In the genomic region with DNA sequence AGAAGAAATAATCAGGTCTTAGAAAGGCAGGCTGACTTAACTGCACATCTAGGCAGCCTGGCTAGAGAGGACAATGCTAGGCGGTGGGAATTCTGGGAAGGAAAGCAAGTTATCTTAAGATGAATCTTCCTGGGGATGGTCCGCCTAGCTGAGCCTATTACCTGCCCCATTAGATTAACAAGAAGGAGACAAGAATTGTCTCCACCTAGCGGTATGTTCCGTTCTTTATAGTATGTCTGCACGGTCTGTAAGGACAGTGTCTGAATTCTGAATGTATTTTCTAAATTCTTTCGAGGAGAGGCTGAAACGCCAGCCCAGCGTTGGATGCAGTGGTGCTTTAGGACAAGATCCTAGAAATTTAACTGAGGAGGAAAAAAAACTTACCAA, we compare ENCODE assay signal across 8 mouse cellular contexts. TPM values are rescaled to one million over a fixed set of nuclear protein-coding genes. Genes with fewer than 3 reads are reported as not detected.
DNase-seq lines count a peak whose midpoint lies in the region; ATAC-seq lines count a peak whose summit lies in the region.

No protein-coding gene starts in this region.

- 58% methylated on average over 8 of the region's 8 CpGs for WGBS in intestine, embryonic 15.5 days
- WGBS in stomach, embryonic 14.5 days, result 60% methylated on average over 8 of the region's 8 CpGs

- no peak overlapping the region for H3K27ac ChIP-seq in intestine, embryonic 15.5 days
- no peak overlapping the region for H3K27ac ChIP-seq in stomach, embryonic 14.5 days (ENCODE audit: low read length)

- ATAC-seq in intestine, embryonic 15.5 days, result no peak; the same call in 1 of the 2 replicates
- no peak for ATAC-seq in stomach, embryonic 14.5 days (ENCODE audit: insufficient number of reproducible peaks, insufficient read depth, low FRiP score, low read depth)

- H3K4me1 ChIP-seq in intestine, embryonic 15.5 days (replicated peaks), result peaks cover 5% of the 10 kb centered on the region; the same call in 1 of the 2 replicates
- peaks cover 7% of the 10 kb centered on the region; the same call in 1 of the 2 replicates for H3K4me1 ChIP-seq in stomach, embryonic 14.5 days (ENCODE audit: control insufficient read depth, insufficient read depth, low read length)

- no peak overlapping the region for H3K9ac ChIP-seq in intestine, embryonic 15.5 days
- no peak overlapping the region; the same call in 1 of the 2 replicates for H3K9ac ChIP-seq in stomach, embryonic 14.5 days (replicated peaks; ENCODE audit: low read depth, low read length)

- peak; percentile 35 for DNase-seq in heart, adult 8-10 months (ENCODE audit: low spot score)
- DNase-seq in heart, postnatal 36 days, result no peak
- DNase-seq in thymus, postnatal 14 days, result peak; percentile 21
- DNase-seq in thymus, postnatal 36 days, result no peak
- DNase-seq in adrenal gland, postnatal 36 days, result no peak
- DNase-seq in gastrocnemius, postnatal 4 days (ENCODE audit: low spot score in 2 of 2), result no peak

- H3K4me2 ChIP-seq in intestine, embryonic 15.5 days (replicated peaks), result peak overlapping the region; percentile 30; the same call in 1 of the 2 replicates
- H3K4me2 ChIP-seq in stomach, embryonic 14.5 days (replicated peaks; ENCODE audit: low read depth, low read length), result peak overlapping the region; percentile 16; the same call in 1 of the 2 replicates

- no peaks in the 10 kb centered on the region for H3K36me3 ChIP-seq in intestine, embryonic 15.5 days
- H3K36me3 ChIP-seq in stomach, embryonic 14.5 days (ENCODE audit: control insufficient read depth, insufficient read depth, low read length), result no peaks in the 10 kb centered on the region

- no peaks in the 10 kb centered on the region for H3K9me3 ChIP-seq in intestine, embryonic 15.5 days
- H3K9me3 ChIP-seq in stomach, embryonic 14.5 days (ENCODE audit: control insufficient read depth, low read depth, low read length), result no peaks in the 10 kb centered on the region

- no peaks in the 10 kb centered on the region; the same call in 1 of the 2 replicates for H3K27me3 ChIP-seq in intestine, embryonic 15.5 days (replicated peaks)
- H3K27me3 ChIP-seq in stomach, embryonic 14.5 days (ENCODE audit: control insufficient read depth, insufficient read depth, low read length), result no peaks in the 10 kb centered on the region

- no peak overlapping the region for H3K4me3 ChIP-seq in intestine, embryonic 15.5 days (replicated peaks)
- no peak overlapping the region for H3K4me3 ChIP-seq in stomach, embryonic 14.5 days (ENCODE audit: low read depth, low read length)

- intact Hi-C loops in heart, postnatal 36 days (cut with DNase I), result loop anchor here (2.0 to 5.0 kb wide), 2 partner anchors 132 to 446 kb away; no protein-coding TSS in a partner anchor

RNA-seq across cellular contexts. Expression of a gene that starts 5.7 kb away (rescaled TPM):
- under 1 TPM; 0.57 to 0.72 (median 0.60) TPM for total RNA-seq in heart, adult 8-10 months (2022)
- total RNA-seq in heart, postnatal 36 days (2021), result under 1 TPM; 0.49 to 0.67 TPM
- 0.55 and 0.57 TPM in 2 replicates for polyA plus RNA-seq in intestine, embryonic 15.5 days (2015; fragmentation: Nextera tagmentation; extraction: Ambion mirVana)
- 0.74 and 0.77 TPM in 2 replicates for polyA plus RNA-seq in stomach, embryonic 14.5 days (2014; fragmentation: Nextera tagmentation; extraction: Ambion mirVana)
- 1 to 10 TPM in 1 of 2 experiments, under 1 TPM in 1; 0.82 to 1.0 TPM for total RNA-seq in adrenal gland, postnatal 36 days (2021)
- total RNA-seq in gastrocnemius, postnatal 4 days (2021), result under 1 TPM; 0.93 to 0.96 TPM

RNA-seq across cellular contexts. Expression of a gene that starts 16.6 kb away (rescaled TPM):
- 1 to 10 TPM in 3 of 4 experiments, under 1 TPM in 1; 0.88 to 2.9 (median 1.9) TPM for total RNA-seq in heart, adult 8-10 months (2022)
- 1 to 10 TPM; 1.3 to 1.5 TPM for total RNA-seq in heart, postnatal 36 days (2021)
- 0.72 and 0.73 TPM in 2 replicates for polyA plus RNA-seq in intestine, embryonic 15.5 days (2015; fragmentation: Nextera tagmentation; extraction: Ambion mirVana)
- 0.76 and 1.2 TPM in 2 replicates for polyA plus RNA-seq in stomach, embryonic 14.5 days (2014; fragmentation: Nextera tagmentation; extraction: Ambion mirVana)
- 10 to 100 TPM in 1 of 2 experiments, 1 to 10 TPM in 1; 7.5 to 11.9 TPM for total RNA-seq in adrenal gland, postnatal 36 days (2021)
- total RNA-seq in gastrocnemius, postnatal 4 days (2021), result 1 to 10 TPM; 2.6 to 3.5 TPM

Comparison
In these comparisons a context has a peak if more than half of its experiments do, and no peak if none do; other contexts are left out.
1. DNase-seq: peak in heart, adult 8-10 months (single experiment) and thymus, postnatal 14 days (single experiment); none in heart, postnatal 36 days (0 of 2), thymus, postnatal 36 days (0 of 2), adrenal gland, postnatal 36 days (0 of 2) and gastrocnemius, postnatal 4 days (0 of 2).